In the genomic region with DNA sequence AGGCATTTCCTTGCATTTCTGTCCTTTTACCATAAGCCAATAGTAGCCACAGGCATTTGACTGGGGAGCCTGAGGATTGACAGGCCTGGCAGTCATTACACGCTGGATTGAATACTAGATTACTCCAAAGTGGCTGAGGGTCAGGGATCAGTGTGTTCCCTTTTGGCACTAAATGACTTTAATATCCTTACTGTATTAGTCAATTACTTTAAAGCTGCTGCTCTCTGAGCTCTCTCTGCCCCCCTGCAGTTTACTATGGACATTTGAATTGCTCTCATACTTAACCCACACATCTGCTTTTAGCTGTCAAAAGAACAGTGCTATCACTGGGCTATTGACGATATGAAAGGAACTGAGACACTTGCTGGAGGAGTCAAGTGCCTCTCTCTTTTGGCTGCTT, we compare ENCODE assay signal across 21 mouse cellular contexts.
A peak's percentile ranks its signal among the peaks of the same experiment; 100 is the strongest.
DNase-seq lines count a peak whose midpoint lies in the region; ATAC-seq lines count a peak whose summit lies in the region.
"Had no signal": no experiment of that assay in that cellular context is flagged by ENCODE, and none has a peak within 500 bp of the region (broad histone marks: within the 10 kb centered on the region; RNA-seq: fewer than 3 reads in every experiment).

No protein-coding gene starts in this region.

- H3K36me3 ChIP-seq in kidney, embryonic 14.5 days (ENCODE audit: control insufficient read depth, insufficient read depth, low read length): no peaks in the 10 kb centered on the region
- H3K36me3 ChIP-seq in embryonic facial prominence, embryonic 12.5 days: no peaks in the 10 kb centered on the region
- no peaks in the 10 kb centered on the region for H3K36me3 ChIP-seq in midbrain, embryonic 15.5 days (replicated peaks)
- H3K36me3 ChIP-seq: G1E; hindbrain, embryonic 15.5 days; liver, embryonic 13.5 days had no signal

- no peaks in the 10 kb centered on the region for H3K4me1 ChIP-seq in kidney, embryonic 14.5 days (ENCODE audit: control insufficient read depth, insufficient read depth, low read length)
- H3K4me1 ChIP-seq in embryonic facial prominence, embryonic 12.5 days: no peaks in the 10 kb centered on the region
- no peaks in the 10 kb centered on the region for H3K4me1 ChIP-seq in midbrain, embryonic 15.5 days
- H3K4me1 ChIP-seq: hindbrain, embryonic 15.5 days; liver, embryonic 13.5 days had no signal

- H3K4me3 ChIP-seq in kidney, embryonic 14.5 days (ENCODE audit: low read length): no peak overlapping the region
- H3K4me3 ChIP-seq in embryonic facial prominence, embryonic 12.5 days: no peak overlapping the region
- no peak overlapping the region for H3K4me3 ChIP-seq in midbrain, embryonic 15.5 days
- H3K4me3 ChIP-seq: heart, adult 2 months; hindbrain, embryonic 15.5 days; liver, embryonic 13.5 days had no signal

- DNase-seq in kidney, adult 11 months: no peak
- DNase-seq in embryo, embryonic 11 days: peak; percentile 50
- DNase-seq in urinary bladder, postnatal 14 days (ENCODE audit: low spot score): no peak
- no peak for DNase-seq in lung, postnatal 4 days
- DNase-seq: adrenal gland, adult 8-10 months; cerebellum, adult 11-12 months; cerebellum, postnatal 25 days; gastrocnemius, postnatal 14 days; heart, adult 2 months; kidney, adult 18-20 months; kidney, postnatal 25 days; layer of hippocampus, adult 9-11 months; liver, embryonic 13.5 days; right cerebral cortex, postnatal 4 days; thymus, postnatal 25 days had no signal

- no peak overlapping the region for H3K9ac ChIP-seq in kidney, embryonic 14.5 days (ENCODE audit: low read depth, low read length)
- no peak overlapping the region for H3K9ac ChIP-seq in embryonic facial prominence, embryonic 12.5 days
- H3K9ac ChIP-seq in midbrain, embryonic 15.5 days: no peak overlapping the region
- H3K9ac ChIP-seq: hindbrain, embryonic 15.5 days; liver, embryonic 13.5 days had no signal

- no peaks in the 10 kb centered on the region for H3K27me3 ChIP-seq in kidney, embryonic 14.5 days (ENCODE audit: control insufficient read depth, insufficient read depth, low read length)
- no peaks in the 10 kb centered on the region for H3K27me3 ChIP-seq in embryonic facial prominence, embryonic 12.5 days
- H3K27me3 ChIP-seq in midbrain, embryonic 15.5 days (replicated peaks): no peaks in the 10 kb centered on the region
- H3K27me3 ChIP-seq: hindbrain, embryonic 15.5 days; liver, embryonic 13.5 days had no signal

- WGBS in kidney, embryonic 14.5 days: 42% methylated on average over 2 of the region's 2 CpGs
- 14% methylated on average over 2 of the region's 2 CpGs for WGBS in embryonic facial prominence, embryonic 12.5 days
- 12% methylated on average over 2 of the region's 2 CpGs for WGBS in midbrain, embryonic 15.5 days

- peak; percentile 35; the same call in 1 of the 2 replicates for ATAC-seq in kidney, embryonic 14.5 days (ENCODE audit: low FRiP score, low TSS enrichment)
- peak; percentile 28; the same call in 1 of the 2 replicates for ATAC-seq in embryonic facial prominence, embryonic 12.5 days (ENCODE audit: insufficient number of reproducible peaks, insufficient read depth, low FRiP score, low TSS enrichment)
- ATAC-seq in midbrain, embryonic 15.5 days (replicated peaks): 0 out of 2 replicates have a peak, but pooled peaks have one; percentile 11
- ATAC-seq: CD4-positive, CD25-positive, alpha-beta regulatory T cell, adult 4 months had no signal

- no peaks in the 10 kb centered on the region for H3K9me3 ChIP-seq in kidney, embryonic 14.5 days (ENCODE audit: control insufficient read depth, low read length)
- no peaks in the 10 kb centered on the region for H3K9me3 ChIP-seq in embryonic facial prominence, embryonic 12.5 days
- no peaks in the 10 kb centered on the region for H3K9me3 ChIP-seq in midbrain, embryonic 15.5 days
- H3K9me3 ChIP-seq: G1E; hindbrain, embryonic 15.5 days; liver, embryonic 13.5 days had no signal

- H3K27ac ChIP-seq in kidney, embryonic 14.5 days (ENCODE audit: low read depth, low read length): no peak overlapping the region
- no peak overlapping the region for H3K27ac ChIP-seq in embryonic facial prominence, embryonic 12.5 days
- no peak overlapping the region for H3K27ac ChIP-seq in midbrain, embryonic 15.5 days
- H3K27ac ChIP-seq: heart, adult 2 months; hindbrain, embryonic 15.5 days; liver, embryonic 13.5 days had no signal

- no peak overlapping the region for H3K4me2 ChIP-seq in kidney, embryonic 14.5 days (replicated peaks; ENCODE audit: low read depth, low read length)
- no peak overlapping the region for H3K4me2 ChIP-seq in embryonic facial prominence, embryonic 12.5 days (replicated peaks)
- H3K4me2 ChIP-seq in midbrain, embryonic 15.5 days: no peak overlapping the region
- H3K4me2 ChIP-seq: hindbrain, embryonic 15.5 days; liver, embryonic 13.5 days had no signal
